Mouse (Mus musculus) WW6 (cell line): ENCODE measurements around the gene Cntnap3.

Source experiments
- DNase-seq: peaks from one replicate; pipeline ENCODE4 v3.0.0-alpha.2; 2013; ENCODE audit warnings: low read depth, low spot score

Gene Cntnap3

DNA sequence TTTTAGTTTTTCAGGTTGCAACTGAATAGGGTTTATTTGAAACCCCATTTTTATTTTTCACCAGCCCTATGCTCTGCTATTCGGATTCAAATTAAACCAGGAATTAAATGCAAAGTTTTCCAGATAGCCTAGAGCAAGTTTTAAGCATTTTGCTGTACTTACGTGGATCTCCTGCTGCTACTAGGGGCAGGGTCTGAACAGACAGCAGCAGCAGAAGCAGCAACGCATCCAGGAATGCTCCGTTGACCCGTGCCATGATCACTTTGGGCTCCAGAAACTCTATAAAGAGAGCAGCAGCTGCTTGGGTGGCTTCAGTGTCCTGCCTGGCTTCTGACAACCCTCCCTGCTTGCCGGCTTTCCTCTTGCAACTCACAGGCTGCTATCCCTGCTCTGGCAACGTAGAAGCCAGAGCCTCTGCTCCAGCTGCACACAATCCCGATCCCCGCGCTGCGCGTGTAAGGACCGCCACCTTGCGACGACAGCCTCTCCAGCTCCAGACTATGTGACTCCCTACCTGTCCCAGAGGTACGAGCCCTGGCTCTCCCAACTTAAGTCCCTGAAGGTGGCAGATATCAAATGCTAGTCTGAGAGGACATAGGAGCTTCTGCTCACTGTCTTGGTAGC, at the start of gene Cntnap3:
Cntnap3 (minus strand) TSS at position 371 of the 624 bp plus-strand sequence.
- DNase-seq, result peak; percentile 52

DNA sequence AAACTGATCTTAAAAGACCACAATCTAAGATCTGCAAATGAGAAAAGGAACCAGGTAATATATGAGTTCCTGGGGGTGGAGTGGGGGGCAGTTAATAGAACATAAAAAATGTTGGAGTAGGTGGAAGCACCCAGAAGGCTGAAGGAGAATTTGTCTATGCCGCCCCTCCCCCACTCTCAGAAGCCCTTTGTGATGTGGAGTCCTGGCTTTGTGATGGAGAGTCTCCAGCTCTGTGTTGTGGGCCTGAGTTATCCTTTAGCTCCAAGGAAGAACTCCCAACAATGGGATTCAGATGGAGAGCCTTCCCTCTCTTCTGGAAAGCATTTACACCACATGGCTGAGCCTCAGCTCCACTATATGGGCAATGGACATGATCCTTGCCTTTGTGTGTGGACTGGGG, 13.4 kb upstream of the Cntnap3 start, which contains the start of gene Spata31:
Spata31 (plus strand) TSS at position 216 of the 400 bp plus-strand sequence.
- no peak for DNase-seq

DNA sequence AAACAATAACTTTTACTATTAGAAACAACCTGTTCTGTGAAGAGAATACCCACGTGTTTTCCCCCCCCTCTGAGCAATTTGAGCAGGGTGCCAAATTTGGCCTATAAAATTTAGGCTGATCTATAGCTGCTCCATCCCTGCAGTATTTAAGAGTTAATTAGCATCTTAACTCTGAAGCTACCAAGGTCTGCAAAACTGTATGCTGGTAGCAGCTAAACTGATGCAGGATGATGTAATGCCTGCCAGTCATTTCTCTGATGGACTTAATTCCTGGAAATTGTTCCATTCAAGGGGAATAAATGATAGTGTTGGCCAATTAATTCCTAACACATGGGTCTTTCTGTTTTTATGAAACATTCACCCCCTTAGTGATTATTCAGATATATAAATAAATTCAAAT, 623 bp downstream of the Cntnap3 start:
- no peak for DNase-seq

GRCm38 (mm10) chr13:64865397-64865796, 38.4 kb downstream of the Cntnap3 start:
- no peak for DNase-seq

DNA sequence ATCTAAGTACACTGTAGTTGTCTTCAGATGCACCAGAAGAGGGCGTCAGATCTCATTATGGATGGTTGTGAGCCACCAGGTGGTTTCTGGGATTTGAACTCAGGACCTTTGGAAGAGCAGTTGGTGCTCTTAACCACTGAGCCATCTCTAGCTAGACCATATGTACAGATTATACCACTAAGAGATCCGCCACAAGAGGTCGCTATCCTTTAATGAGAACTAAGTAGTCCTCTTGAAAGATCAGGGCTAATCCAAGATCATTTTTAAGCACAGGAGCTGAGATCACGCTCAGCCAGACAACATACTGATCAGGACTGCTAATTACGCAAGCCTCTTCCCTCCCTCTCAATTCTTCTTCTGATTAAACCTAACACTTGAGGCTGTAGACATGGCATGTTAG, 78.9 kb downstream of the Cntnap3 start:
- peak; percentile 36 for DNase-seq

DNA sequence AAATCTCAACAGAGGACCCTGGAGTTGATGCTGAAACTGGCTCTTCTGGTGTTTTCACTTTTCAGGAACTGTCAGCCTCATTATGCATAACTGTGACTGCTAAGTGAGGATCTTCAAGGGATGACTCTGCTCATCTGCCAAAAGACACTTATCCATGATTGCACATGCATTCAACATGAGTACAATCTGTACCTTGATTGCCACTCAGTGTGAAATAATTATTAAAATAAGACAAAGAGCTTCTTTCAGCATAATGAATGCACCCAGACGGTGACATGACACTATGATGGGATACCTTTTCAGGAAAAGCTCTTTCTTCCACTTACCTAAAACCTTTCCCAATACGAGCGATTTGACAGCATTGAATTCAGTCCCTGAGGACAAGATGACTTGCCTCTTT, 158.4 kb downstream of the Cntnap3 start:
- DNase-seq, result no peak

GRCm38 (mm10) chr13:64732244-64732643, 171.5 kb downstream of the Cntnap3 start:
- DNase-seq, result no peak

- no peak for DNase-seq
Measured at GRCm38 (mm10) chr13:64716791-64717190, 187.0 kb downstream of the Cntnap3 start.

- no peak for DNase-seq
Measured at GRCm38 (mm10) chr13:64692463-64692862, 211.3 kb downstream of the Cntnap3 start.
